Mouse (Mus musculus): ENCODE data around the gene Clrn2.

Clrn2 gene

GRCm38 (mm10) chr5:45453451-45453850 lies at the start of gene Clrn2:
TSS of gene Clrn2 (plus strand) at chr5:45453751.
- DNase-seq = no peak

- DNase-seq = no peak
Measured at GRCm38 (mm10) chr5:45406129-45406528, 47.4 kb upstream of the Clrn2 start.

- no peak for DNase-seq
Measured at GRCm38 (mm10) chr5:45416478-45416877, 37.1 kb upstream of the Clrn2 start.

DNA sequence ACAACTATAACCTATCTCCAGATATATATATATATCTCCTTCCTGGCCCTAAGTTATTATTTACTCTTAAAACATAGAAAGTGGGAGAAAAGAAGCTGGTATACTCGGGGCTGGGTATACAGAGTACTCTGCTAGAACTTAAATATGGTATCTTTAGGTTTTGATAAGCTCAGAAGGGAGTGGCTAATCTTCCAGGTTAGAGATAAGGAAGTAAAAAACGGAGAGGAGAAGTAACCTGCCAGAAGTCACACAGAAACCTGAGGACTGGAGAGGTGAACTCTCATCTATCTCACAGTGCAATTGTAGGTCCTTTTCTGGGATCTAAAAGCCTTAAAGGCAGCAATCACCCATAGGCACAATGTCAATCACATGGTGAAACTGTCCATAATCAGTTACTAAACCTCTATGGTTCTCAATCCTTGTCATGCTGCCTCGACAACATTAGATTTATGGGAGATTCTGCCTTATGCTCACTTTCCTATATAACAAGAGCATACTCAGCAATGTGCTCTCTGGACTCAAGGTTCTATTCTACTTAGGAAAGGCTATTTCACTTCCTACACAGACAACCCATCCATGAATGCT lies 35.6 kb upstream of the Clrn2 start:
- DNase-seq = no peak

- DNase-seq = peak; percentile 69
Measured at GRCm38 (mm10) chr5:45419841-45420638, 33.5 kb upstream of the Clrn2 start.

- no peak for DNase-seq
Measured at GRCm38 (mm10) chr5:45421881-45422844, 31.4 kb upstream of the Clrn2 start.

DNA sequence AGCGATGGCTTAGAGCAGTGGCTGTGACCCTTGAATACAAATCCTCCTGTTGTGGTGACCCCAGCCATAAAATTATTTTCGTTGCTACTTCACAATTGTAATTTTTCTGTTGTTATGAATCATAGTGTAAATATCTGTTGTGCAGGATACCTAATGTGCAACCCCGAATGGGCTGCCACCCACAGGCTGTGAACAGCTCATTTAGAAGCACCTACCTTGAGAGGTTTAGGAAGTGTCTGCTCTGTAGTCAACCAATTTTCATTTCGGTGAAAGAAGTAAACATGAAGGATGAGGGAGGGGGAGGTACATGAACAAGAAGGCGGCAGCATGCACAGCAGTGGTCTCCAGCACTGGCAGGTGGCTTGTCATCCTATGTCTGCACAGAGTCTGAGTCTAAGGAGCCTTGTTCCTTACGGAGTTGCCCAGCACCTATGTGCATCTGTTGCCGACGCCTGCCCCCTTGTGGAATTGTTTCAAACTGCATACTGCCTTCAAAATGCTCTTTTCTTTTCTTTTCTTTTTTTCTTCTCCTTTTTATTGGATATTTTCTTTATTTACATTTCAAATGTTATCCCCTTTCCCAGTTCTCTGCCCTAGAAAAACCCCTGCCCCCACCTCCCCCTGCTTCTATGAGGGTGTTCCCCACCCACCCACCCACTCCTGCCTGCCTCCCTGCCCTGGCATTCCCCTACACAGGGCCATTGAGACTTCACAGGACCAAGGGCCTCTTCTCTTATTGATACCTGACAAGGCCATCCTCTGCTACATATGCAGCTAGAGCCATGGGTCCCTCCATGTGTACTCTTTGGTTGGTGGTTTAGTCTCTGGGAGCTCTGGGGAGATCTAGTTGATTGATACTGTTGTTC lies 29.3 kb upstream of the Clrn2 start:
- peak; percentile 62 for DNase-seq

DNA sequence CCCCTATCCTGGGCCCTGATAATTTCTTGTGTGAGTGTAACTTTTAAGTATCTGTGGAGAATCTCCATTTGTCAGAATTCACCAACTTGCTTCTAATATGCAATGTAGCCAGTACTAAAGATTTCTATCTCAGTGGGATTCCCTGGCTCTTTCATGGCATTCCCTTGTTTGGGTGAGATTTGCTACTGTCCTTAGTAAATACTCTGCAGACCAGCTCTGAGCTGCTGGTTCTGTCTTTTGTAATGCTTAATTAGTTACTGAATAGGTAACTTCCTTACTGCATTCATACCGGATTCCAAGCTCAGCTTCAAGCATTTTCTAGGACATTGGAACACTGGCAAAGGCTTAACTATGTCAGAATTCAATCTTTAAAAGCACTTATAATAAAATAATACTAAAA lies 27.8 kb upstream of the Clrn2 start:
- DNase-seq = peak; percentile 55

- no peak for DNase-seq
Measured at GRCm38 (mm10) chr5:45426416-45427034, 27.0 kb upstream of the Clrn2 start.

- DNase-seq = no peak
Measured at GRCm38 (mm10) chr5:45427891-45428290, 25.7 kb upstream of the Clrn2 start.

- peak; percentile 88 for DNase-seq
Measured at GRCm38 (mm10) chr5:45435967-45436950, 17.3 kb upstream of the Clrn2 start.

- no peak for DNase-seq
Measured at GRCm38 (mm10) chr5:45437826-45438225, 15.7 kb upstream of the Clrn2 start.

GRCm38 (mm10) chr5:45438301-45438700 lies 15.2 kb upstream of the Clrn2 start:
- no peak for DNase-seq

- DNase-seq = no peak
Measured at GRCm38 (mm10) chr5:45441124-45441523, 12.4 kb upstream of the Clrn2 start.

GRCm38 (mm10) chr5:45441745-45442144 lies 11.8 kb upstream of the Clrn2 start:
- DNase-seq = peak; percentile 52

- DNase-seq = peak; percentile 86
Measured at GRCm38 (mm10) chr5:45444130-45444832, 9.3 kb upstream of the Clrn2 start.

GRCm38 (mm10) chr5:45448676-45449075 lies 4.9 kb upstream of the Clrn2 start:
- peak; percentile 23 for DNase-seq

DNA sequence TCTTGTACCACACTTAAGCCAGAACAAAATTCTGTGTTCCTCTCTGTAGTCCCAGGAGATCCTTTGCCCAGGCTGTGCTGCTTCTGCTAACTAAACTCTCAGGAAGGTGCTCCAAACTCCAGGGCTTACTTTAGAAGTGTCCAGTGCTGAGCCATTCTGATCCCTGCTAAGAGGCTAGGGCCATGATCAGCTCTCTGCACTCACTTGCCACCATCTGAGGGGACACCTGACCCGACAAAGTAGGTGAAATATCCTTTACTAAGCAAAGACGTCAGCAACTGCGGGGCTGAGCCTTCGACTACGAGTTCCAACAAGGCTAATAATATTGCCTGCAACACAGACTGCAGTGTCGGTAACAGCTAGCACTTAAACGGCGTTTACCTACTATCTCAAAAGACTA lies 4.3 kb upstream of the Clrn2 start:
- no peak for DNase-seq

DNA sequence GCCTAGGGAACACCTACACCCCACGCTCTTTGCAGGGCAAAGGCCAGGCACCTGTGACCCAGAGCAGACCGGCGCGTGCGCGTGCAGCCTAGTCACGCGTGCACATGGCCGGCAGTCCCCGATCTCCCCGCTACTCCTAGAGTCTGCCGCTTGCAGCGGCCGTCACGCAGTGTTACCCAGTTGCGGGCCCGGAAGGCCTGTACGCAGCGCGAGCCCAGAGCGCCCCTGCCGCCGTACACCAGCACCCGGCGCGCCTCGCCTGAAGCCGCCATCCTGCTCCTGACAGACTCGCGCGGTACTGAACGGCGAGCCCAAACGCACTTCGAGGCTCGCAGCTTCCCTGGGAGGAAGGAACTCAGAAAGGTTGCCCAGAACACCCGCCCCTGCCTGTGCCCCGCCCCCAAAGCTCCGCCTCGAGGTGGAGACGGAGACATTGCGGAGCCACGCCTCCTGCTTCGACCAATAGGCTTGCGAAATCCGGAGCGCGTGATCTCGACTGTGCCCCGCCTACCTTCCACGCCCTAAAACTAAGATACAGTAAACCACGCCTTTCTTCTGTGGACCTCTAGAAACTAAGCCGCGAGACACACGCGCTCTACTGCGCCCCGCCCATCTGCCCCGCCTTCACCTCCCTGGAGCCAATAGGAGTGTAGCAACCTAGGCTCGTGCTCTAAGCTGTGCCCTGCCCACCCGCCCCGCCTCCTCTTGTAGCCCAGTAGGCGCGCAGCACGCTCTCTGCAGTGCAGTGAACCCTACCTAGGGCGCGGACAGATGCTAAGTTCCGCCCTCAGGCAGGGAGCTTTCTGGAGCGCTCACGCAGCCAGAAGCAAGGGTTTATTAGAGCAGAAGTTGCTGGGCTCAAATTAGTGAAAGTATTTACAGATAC lies 3.5 kb upstream of the Clrn2 start, which contains the start of gene Qdpr:
Gene Qdpr, minus strand, starts transcription at position 406 of the 886 bp plus-strand sequence.
- DNase-seq = peak; percentile 99

All from kidney, adult 9 months (tissue).